Mouse (Mus musculus) layer of hippocampus, postnatal 36 days (tissue): ENCODE measurements around the gene Palm3. TPM values are rescaled to one million over a fixed set of nuclear protein-coding genes. Genes with fewer than 3 reads are reported as not detected.
"Not testable (repeated sequence)": the region's sequence is repeated elsewhere in the genome, so short reads cannot be mapped to it uniquely, and the experiment has no call there.

Experiments
- DNase-seq, 2 experiments: peaks; one replicate each; pipeline ENCODE4 v3.0.0; 2022
- total RNA-seq, 2 experiments: library from RNA; stranded (reverse); gene quantifications; 2 replicates each; pipeline ENCODE4 v1.2.3; 2021

The Palm3 gene
- 1 to 10 TPM; 2.9 to 4.1 TPM for total RNA-seq

GRCm38 (mm10) chr8:84021096-84021495 lies at the start of gene Palm3:
TSS of gene Palm3 (plus strand) at chr8:84021471.
- no peak for DNase-seq

- no peak for DNase-seq
Measured at GRCm38 (mm10) chr8:83971661-83972060, 49.6 kb upstream of the Palm3 start.

- DNase-seq, result peak; percentile 99
Measured at GRCm38 (mm10) chr8:83972150-83973120, 48.8 kb upstream of the Palm3 start, which contains the start of gene Prkaca. TSS of gene Prkaca (plus strand) at chr8:83972993.

GRCm38 (mm10) chr8:83973161-83974031 lies 47.9 kb upstream of the Palm3 start:
- DNase-seq, result peak in 1 of 2 experiments; percentile 31

GRCm38 (mm10) chr8:83974521-83974920 lies 46.8 kb upstream of the Palm3 start:
- no peak for DNase-seq

GRCm38 (mm10) chr8:83976101-83976630 lies 45.1 kb upstream of the Palm3 start:
- DNase-seq, result no peak

- no peak for DNase-seq
Measured at GRCm38 (mm10) chr8:83976779-83977350, 44.4 kb upstream of the Palm3 start.

- DNase-seq, result no peak
Measured at GRCm38 (mm10) chr8:83977646-83978045, 43.6 kb upstream of the Palm3 start.

- no peak for DNase-seq
Measured at GRCm38 (mm10) chr8:83978200-83978599, 43.1 kb upstream of the Palm3 start.

GRCm38 (mm10) chr8:83980250-83980649 lies 41.0 kb upstream of the Palm3 start:
- no peak for DNase-seq

GRCm38 (mm10) chr8:83980845-83981244 lies 40.4 kb upstream of the Palm3 start:
- DNase-seq, result no peak

GRCm38 (mm10) chr8:83981533-83981932 lies 39.7 kb upstream of the Palm3 start:
- no peak for DNase-seq

- no peak for DNase-seq
Measured at GRCm38 (mm10) chr8:83982449-83982848, 38.8 kb upstream of the Palm3 start.

- DNase-seq, result not testable (repeated sequence)
Measured at GRCm38 (mm10) chr8:83983222-83983621, 38.0 kb upstream of the Palm3 start.

- no peak for DNase-seq
Measured at GRCm38 (mm10) chr8:83989243-83989642, 32.0 kb upstream of the Palm3 start.

- no peak for DNase-seq
Measured at GRCm38 (mm10) chr8:83990170-83990569, 31.1 kb upstream of the Palm3 start.

- DNase-seq, result no peak
Measured at GRCm38 (mm10) chr8:83992488-83992887, 28.8 kb upstream of the Palm3 start.

GRCm38 (mm10) chr8:83994030-83994429 lies 27.2 kb upstream of the Palm3 start:
- no peak for DNase-seq

- DNase-seq, result no peak
Measured at GRCm38 (mm10) chr8:83995973-83996372, 25.3 kb upstream of the Palm3 start.

GRCm38 (mm10) chr8:83996567-83997505 lies 24.4 kb upstream of the Palm3 start:
- peak; percentile 72 to 75 for DNase-seq

- DNase-seq, result peak; percentile 43 to 54
Measured at GRCm38 (mm10) chr8:83997511-83998141, 23.6 kb upstream of the Palm3 start, which contains the start of gene Samd1. TSS of gene Samd1 (plus strand) at chr8:83997672.
